Mouse (Mus musculus) small intestine, adult 2 months (tissue): ENCODE data around the gene Scamp2.

Experiments
- CTCF ChIP-seq: fragments of 200-500 bp; IDR thresholded peaks from 2 replicates; pipeline ENCODE4 v1.5.1; 2012; ENCODE audit warnings: low read depth, mild to moderate bottlenecking, control low read depth, inconsistent platforms, low read length, moderate library complexity, mixed read lengths; ENCODE audit not compliant: insufficient replicate concordance, insufficient read length; ENCODE audit errors: extremely low read depth
- POLR2A ChIP-seq: fragments of 200-500 bp; IDR thresholded peaks from 2 replicates; pipeline ENCODE4 v1.6.1; 2012; ENCODE audit warnings: low read depth, mild to moderate bottlenecking, control low read depth, inconsistent platforms, low read length, moderate library complexity

DNA sequence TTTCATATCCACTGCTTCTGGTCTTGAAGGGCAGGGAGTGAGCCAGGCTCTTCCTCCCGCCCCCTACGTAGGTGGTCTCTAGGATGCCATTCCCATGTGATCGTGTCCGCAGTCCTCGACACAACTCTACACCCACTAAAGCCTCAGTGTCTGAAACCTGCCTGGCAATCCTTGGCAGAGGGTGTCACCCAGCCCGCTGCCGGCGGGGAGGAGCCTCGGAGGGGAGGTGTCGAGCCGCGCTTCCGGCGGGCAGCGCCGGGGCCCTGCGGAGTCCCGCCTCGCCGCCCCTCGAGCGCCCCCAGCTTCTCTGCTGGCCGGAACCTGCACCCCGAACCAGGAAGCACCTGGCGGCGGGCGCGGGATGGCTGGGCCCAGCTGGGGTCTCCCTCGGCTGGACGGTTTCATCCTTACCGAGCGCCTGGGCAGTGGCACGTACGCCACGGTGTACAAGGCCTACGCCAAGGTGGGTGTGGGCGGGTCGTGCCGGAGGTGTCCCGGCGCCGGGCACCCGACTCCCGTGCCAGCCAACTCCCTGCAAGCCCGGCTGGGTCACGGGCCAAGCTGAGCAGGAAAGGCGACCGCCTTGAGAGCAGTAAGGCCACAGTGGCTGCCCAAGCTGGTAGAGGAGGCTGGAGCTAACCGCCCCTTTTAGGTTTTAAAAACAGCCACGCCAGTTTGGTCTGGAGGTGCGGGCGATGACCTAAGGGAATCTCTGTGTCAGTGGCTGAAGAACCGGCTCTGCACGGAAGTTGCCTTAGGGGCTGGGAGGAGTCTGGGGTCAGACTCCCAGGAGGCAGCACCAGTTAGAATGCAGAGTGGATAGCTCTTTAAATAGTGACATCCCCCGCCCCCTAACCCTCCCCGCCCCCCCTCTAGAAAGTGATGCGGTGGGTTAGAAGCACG, 28.7 kb downstream of the Scamp2 start, which contains the start of gene Ulk3:
- TF ChIP-seq CTCF (no peak; the same call in 1 of the 2 replicates), POLR2A (peak; percentile 49; the same call in 1 of the 2 replicates)
